Mouse (Mus musculus): ENCODE measurements at regions not wholly inside any gene's neighbourhood (a gene's known extent, or its start where the extent isn't known, plus 50 kb on each side); places are given as distances from the start of the nearest gene placed in this dataset.

DNA sequence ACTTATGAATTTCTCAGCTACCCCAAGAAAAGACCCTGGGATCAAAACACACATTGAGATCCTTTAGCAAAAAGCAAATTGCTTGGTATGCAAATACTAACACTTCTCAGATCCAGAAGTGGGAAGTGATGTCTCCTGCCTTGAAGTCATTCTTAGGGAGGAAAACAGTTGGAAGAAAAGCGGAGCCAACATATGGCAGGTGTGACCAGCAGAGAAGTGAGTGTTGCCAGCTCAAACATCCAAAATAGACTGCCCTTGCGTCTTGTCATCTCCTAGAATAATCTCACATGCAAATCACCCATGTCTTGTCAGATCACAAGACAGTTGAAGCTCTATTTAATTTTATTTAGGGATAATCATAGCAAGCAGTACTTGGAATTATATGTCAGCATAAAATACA, 757.8 kb downstream of the Galc start:
- ATAC-seq (ENCODE audit: low FRiP score, low TSS enrichment) (no peak), DNase-seq (ENCODE audit: low spot score) (no peak)
- TF ChIP-seq CTCF (IDR thresholded peaks at IDR 0.05; ENCODE audit: low read depth) (no peak), EP300 (optimal IDR thresholded peaks at IDR 0.05) (no peak)
- Histone ChIP-seq H3K4me3 (ENCODE audit: low read depth, low read length) (no peak overlapping the region), H3K27me3 (ENCODE audit: control insufficient read depth, insufficient read depth, low read length) (no peaks in the 10 kb centered on the region), H3K9ac (ENCODE audit: low read length) (no peak overlapping the region), H3K27ac (replicated peaks) (no peak overlapping the region), H3K4me1 (replicated peaks; ENCODE audit: control insufficient read depth, insufficient read depth) (no peaks in the 10 kb centered on the region), H3K9me3 (ENCODE audit: control insufficient read depth, low read length) (no peaks in the 10 kb centered on the region), H3K36me3 (ENCODE audit: control insufficient read depth, insufficient read depth, low read length) (no peaks in the 10 kb centered on the region), H3K4me2 (replicated peaks; ENCODE audit: low read depth) (no peak overlapping the region)
- WGBS, result 75% methylated on average over 2 of the region's 2 CpGs

DNA sequence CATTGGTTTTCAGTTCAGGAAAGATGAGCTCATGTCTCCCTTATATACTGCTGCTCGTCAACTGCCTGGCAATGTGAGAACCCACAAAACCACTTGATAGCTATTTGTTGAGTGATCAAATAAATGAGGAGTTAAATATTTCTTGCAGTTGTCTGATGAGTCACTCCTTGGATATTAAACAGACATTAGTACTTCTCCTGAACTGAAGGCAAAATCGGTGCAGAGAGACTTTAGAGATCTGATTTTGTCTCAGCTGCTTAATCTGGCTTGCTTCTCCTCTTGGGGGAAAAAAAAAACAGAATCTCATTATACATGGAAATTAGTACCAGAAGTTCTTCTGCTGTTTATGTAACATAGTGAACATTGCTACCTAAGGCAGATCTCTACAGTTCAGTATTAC, 775.7 kb downstream of the Galc start:
- ATAC-seq (ENCODE audit: low FRiP score, low TSS enrichment) (no peak), DNase-seq (ENCODE audit: low spot score) (no peak)
- Histone ChIP-seq H3K9me3 (ENCODE audit: control insufficient read depth, low read length) (no peaks in the 10 kb centered on the region), H3K4me1 (replicated peaks; ENCODE audit: control insufficient read depth, insufficient read depth) (no peaks in the 10 kb centered on the region), H3K36me3 (ENCODE audit: control insufficient read depth, insufficient read depth, low read length) (no peaks in the 10 kb centered on the region), H3K9ac (ENCODE audit: low read length) (no peak overlapping the region), H3K4me3 (ENCODE audit: low read depth, low read length) (no peak overlapping the region), H3K4me2 (replicated peaks; ENCODE audit: low read depth) (no peak overlapping the region), H3K27me3 (ENCODE audit: control insufficient read depth, insufficient read depth, low read length) (no peaks in the 10 kb centered on the region), H3K27ac (replicated peaks) (no peak overlapping the region)
- TF ChIP-seq EP300 (optimal IDR thresholded peaks at IDR 0.05), result no peak
- 49% methylated on average over 2 of the region's 2 CpGs for WGBS

DNA sequence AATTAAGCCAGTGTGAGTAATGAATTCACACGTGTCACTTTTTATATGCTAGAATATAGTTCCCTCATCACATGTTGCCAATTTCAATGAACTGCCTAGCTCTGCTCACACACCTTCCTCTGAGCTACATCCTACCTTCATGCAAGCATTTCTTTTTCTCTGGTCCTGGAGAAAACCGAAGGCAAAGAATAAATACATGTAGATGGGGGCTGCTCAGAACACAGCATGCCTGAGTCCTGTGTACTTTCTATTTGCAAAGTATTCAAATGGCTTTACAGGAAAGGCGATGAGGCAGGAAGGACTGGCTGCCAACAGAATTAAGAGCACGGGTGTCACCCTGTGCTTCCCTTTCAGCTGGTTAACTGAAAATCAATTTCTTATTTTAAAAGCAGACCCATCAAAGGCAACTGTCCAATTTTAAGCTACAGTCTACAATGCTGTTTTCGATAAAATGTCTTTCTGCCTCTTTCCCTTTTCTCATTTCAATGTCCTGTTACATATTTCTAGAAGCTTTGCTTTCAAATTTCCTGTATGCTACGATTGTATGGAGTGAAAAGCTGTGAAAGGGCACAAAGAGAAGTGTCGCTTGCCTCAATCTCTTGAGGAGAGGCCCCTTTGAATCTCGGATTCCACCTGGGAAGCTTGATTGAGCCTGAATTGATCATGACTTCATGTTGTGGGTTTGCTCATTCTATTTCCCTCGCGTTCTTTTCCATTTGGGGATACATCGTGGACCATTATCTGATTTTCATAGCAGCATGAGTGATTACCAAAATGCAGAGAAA, 782.6 kb downstream of the Galc start:
- H3K27ac ChIP-seq (replicated peaks), result no peak overlapping the region
- H3K4me1 ChIP-seq (replicated peaks; ENCODE audit: control insufficient read depth, insufficient read depth), result no peaks in the 10 kb centered on the region
- H3K36me3 ChIP-seq (ENCODE audit: control insufficient read depth, insufficient read depth, low read length), result no peaks in the 10 kb centered on the region
- ATAC-seq (ENCODE audit: low FRiP score, low TSS enrichment) (no peak), DNase-seq (ENCODE audit: low spot score) (no peak)
- H3K4me3 ChIP-seq (ENCODE audit: low read depth, low read length), result no peak overlapping the region
- no peaks in the 10 kb centered on the region for H3K27me3 ChIP-seq (ENCODE audit: control insufficient read depth, insufficient read depth, low read length)
- TF ChIP-seq EP300 (optimal IDR thresholded peaks at IDR 0.05), result no peak
- no peak for TF ChIP-seq CTCF (IDR thresholded peaks at IDR 0.05; ENCODE audit: low read depth)
- H3K4me2 ChIP-seq (replicated peaks; ENCODE audit: low read depth), result no peak overlapping the region
- H3K9me3 ChIP-seq (ENCODE audit: control insufficient read depth, low read length), result no peaks in the 10 kb centered on the region
- no peak overlapping the region for H3K9ac ChIP-seq (ENCODE audit: low read length)
- 58% methylated on average over 11 of the region's 11 CpGs for WGBS

DNA sequence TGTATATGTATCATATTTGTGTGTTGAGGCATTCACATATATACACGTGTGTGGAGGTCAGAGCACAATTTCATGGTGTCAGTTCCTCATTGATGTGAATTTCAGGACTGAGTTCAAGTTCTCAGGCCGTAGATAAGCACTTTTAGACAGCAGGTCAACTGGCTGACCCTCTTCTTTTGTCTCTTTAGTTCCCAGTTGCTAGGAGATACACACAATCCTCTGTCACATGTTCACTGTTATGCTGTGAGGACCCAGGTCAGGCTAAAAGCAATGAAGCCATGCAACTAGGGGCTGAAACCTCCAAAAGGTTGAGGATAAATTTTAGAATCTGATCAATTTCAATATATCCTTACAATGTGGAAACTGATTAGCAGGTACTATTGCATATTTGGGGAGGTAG, 783.5 kb downstream of the Galc start:
- Histone ChIP-seq H3K4me3 (ENCODE audit: low read depth, low read length) (no peak overlapping the region), H3K27me3 (ENCODE audit: control insufficient read depth, insufficient read depth, low read length) (no peaks in the 10 kb centered on the region), H3K4me2 (replicated peaks; ENCODE audit: low read depth) (no peak overlapping the region), H3K9me3 (ENCODE audit: control insufficient read depth, low read length) (no peaks in the 10 kb centered on the region), H3K9ac (ENCODE audit: low read length) (no peak overlapping the region), H3K27ac (replicated peaks) (no peak overlapping the region), H3K4me1 (replicated peaks; ENCODE audit: control insufficient read depth, insufficient read depth) (no peaks in the 10 kb centered on the region), H3K36me3 (ENCODE audit: control insufficient read depth, insufficient read depth, low read length) (no peaks in the 10 kb centered on the region)
- no peak for ATAC-seq (ENCODE audit: low FRiP score, low TSS enrichment)
- DNase-seq (ENCODE audit: low spot score), result no peak
- TF ChIP-seq EP300 (optimal IDR thresholded peaks at IDR 0.05) (no peak), CTCF (IDR thresholded peaks at IDR 0.05; ENCODE audit: low read depth) (no peak)
- WGBS, result 74% methylated on average over 2 of the region's 2 CpGs

DNA sequence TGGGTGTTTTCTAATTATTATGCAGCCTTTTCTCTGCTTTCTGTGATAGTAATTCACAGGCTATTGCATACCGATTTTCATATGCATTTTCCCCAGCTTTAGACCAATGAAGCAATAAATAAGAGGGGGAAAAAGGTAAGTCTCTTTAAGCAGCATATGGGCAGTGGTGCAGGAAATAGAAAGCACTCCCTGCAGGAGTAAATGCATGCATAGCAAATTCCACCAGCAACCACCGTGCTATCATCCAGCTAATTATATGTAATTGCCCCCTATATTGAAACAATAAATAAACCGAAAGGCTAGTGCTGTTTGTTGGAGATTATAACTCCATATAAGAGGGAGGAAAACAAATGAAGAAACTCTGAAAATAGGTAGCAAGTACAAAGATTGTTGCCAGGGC, 790.1 kb downstream of the Galc start:
- Histone ChIP-seq H3K4me3 (ENCODE audit: low read depth, low read length) (no peak overlapping the region), H3K4me2 (replicated peaks; ENCODE audit: low read depth) (no peak overlapping the region), H3K36me3 (ENCODE audit: control insufficient read depth, insufficient read depth, low read length) (no peaks in the 10 kb centered on the region), H3K9ac (ENCODE audit: low read length) (no peak overlapping the region), H3K4me1 (replicated peaks; ENCODE audit: control insufficient read depth, insufficient read depth) (no peaks in the 10 kb centered on the region), H3K27me3 (ENCODE audit: control insufficient read depth, insufficient read depth, low read length) (no peaks in the 10 kb centered on the region), H3K9me3 (ENCODE audit: control insufficient read depth, low read length) (no peaks in the 10 kb centered on the region), H3K27ac (replicated peaks) (no peak overlapping the region)
- TF ChIP-seq CTCF (IDR thresholded peaks at IDR 0.05; ENCODE audit: low read depth), result no peak
- no peak for TF ChIP-seq EP300 (optimal IDR thresholded peaks at IDR 0.05)
- ATAC-seq (ENCODE audit: low FRiP score, low TSS enrichment), result no peak
- no peak for DNase-seq (ENCODE audit: low spot score)
- 67% methylated on average over 3 of the region's 3 CpGs for WGBS

DNA sequence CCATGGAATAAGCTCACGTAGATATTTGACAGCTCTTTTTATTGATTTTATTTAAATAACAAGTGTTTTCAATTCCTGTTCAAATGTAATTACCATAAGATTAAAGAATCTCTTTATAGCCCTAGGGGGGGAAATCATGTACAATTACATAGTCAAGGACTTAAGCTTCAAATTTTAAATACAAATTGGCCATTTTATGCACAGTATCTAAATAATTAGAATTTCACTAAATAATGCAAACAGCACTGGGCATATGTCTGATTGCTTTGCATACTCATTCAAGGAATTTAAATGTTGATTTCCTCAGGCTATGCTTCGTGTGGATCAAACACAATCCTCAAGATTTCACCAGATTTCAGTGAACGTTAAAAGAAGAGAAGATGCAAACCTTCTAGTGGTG, 823.1 kb downstream of the Galc start:
- ATAC-seq (ENCODE audit: low FRiP score, low TSS enrichment), result no peak
- no peak for DNase-seq (ENCODE audit: low spot score)
- no peaks in the 10 kb centered on the region for H3K36me3 ChIP-seq (ENCODE audit: control insufficient read depth, insufficient read depth, low read length)
- no peaks in the 10 kb centered on the region for H3K4me1 ChIP-seq (replicated peaks; ENCODE audit: control insufficient read depth, insufficient read depth)
- TF ChIP-seq CTCF (IDR thresholded peaks at IDR 0.05; ENCODE audit: low read depth) (no peak), EP300 (optimal IDR thresholded peaks at IDR 0.05) (no peak)
- no peak overlapping the region for H3K27ac ChIP-seq (replicated peaks)
- no peak overlapping the region for H3K4me2 ChIP-seq (replicated peaks; ENCODE audit: low read depth)
- no peaks in the 10 kb centered on the region for H3K9me3 ChIP-seq (ENCODE audit: control insufficient read depth, low read length)
- no peak overlapping the region for H3K9ac ChIP-seq (ENCODE audit: low read length)
- WGBS, result 62% methylated on average over 3 of the region's 3 CpGs
- no peaks in the 10 kb centered on the region for H3K27me3 ChIP-seq (ENCODE audit: control insufficient read depth, insufficient read depth, low read length)
- no peak overlapping the region for H3K4me3 ChIP-seq (ENCODE audit: low read depth, low read length)
